Mouse (Mus musculus) lung, postnatal 14 days (tissue): Measurements from ENCODE around the gene Sp2.

Experiments used
- DNase-seq: peaks from one replicate; pipeline ENCODE4 v3.0.0; 2021

Gene Sp2

DNA sequence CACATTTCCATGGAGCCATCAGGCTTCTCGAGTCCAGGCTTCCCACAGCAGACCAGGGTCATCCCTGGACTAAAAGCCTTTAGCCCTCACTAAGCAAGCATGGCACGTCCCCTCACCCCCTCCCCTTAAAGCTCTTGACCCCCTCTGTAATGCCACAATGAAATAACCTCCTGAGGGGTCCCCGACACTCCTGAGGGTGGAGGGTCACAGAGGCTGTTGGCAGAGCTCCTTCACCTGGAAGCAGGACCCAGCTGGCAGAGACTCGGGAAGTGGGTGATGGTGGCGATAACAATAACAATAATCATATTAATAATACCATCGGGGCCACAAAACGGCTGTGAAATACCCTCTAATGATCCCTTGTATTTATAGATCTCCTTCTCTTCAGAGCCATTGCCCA lies at the start of gene Sp2:
Gene Sp2, minus strand, starts transcription at position 101 of the 400 bp plus-strand sequence.
- DNase-seq, result no peak

GRCm38 (mm10) chr11:97032499-97032898 lies 49.7 kb upstream of the Sp2 start:
- DNase-seq, result no peak

DNA sequence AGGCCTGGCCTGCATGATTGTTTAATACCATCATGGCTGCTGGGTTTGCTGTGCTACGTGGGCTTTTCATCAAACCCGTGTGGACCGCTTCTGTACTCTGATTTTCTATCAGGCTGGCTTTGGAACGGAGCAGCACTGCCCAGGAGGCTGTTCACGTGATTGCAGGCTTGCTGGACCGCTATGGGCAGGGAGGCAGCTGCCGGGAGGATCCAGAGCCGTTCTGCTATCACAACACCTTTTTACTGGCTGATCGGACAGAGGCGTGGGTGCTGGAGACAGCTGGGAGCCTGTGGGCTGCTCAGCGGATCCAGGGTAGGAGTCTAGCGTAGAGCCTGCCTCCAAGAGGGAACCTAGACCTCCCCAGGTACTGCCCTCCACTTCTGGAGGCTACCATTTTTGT lies 49.2 kb upstream of the Sp2 start:
- DNase-seq, result no peak

- DNase-seq, result no peak
Observed at GRCm38 (mm10) chr11:97030426-97030825, 47.7 kb upstream of the Sp2 start.

DNA sequence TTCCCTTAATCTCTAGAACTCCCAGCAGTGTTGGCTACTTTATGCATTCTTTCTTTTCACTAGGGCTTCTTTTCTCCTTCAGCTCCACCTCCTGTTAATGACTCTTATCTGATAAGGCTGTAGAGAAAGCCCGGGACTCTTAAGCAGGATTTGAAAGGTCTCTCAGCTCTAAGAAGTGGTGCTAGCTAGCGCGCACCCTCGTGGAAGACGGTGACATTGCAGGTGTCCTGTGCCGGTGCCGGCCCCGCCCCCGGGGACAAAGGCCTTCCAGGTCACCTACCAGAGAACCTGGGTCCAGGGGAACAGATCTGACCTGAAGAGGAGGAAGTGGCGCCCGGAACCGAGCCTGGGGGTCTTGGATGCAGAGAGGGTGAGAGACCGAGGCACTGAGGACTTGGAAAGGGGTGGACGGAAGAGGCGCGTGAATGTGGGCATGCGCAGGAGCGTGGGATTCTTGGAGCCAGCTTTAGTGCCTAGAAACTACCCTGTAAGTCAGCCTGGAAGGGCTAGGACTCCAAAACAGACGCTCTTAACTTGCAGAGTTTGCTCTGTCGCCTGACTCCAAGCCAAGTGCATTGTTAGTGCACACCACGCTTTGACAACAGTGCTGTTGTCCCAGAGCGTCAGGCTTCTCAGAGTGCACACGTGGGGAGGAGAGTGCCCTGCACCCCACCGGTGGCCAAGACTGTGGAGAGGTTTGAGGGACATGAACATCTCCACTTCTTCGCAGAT lies 47.1 kb upstream of the Sp2 start, which contains the start of gene Scrn2:
Gene Scrn2, plus strand, starts transcription at position 253 of the 732 bp plus-strand sequence.
- peak; percentile 87 for DNase-seq

DNA sequence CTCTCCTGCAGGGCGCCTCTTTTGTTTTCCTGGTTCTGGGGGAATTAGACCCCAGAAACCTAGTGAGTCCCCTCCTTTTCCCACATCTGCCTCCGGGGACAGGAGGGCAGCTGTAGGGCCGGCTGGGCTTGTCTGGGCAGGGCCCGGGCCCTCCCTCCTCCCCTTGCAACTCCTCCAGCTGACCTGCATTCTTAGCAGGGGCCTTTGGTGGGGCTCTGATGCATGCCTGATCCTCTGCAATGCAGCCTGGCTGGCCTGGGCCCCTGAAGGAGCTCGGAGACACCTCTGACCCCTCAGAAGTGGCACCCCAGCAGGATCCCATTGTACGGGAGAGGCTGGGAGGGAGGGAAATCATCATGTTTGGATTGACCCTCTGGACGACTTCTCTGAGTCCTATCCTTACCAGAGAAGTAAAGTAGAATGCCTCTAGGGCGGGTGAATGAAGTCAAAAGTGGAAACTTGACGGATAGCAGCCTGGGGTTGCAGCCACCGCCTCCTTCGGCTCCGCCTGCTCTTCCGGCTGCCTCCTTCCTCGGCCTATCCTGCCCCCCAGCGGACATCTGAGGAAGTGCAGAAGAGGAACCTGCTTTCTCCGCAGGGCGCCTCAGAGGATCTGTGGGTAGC lies 43.1 kb upstream of the Sp2 start:
- DNase-seq, result peak; percentile 90

- no peak for DNase-seq
Observed at GRCm38 (mm10) chr11:97024977-97025376, 42.2 kb upstream of the Sp2 start.

DNA sequence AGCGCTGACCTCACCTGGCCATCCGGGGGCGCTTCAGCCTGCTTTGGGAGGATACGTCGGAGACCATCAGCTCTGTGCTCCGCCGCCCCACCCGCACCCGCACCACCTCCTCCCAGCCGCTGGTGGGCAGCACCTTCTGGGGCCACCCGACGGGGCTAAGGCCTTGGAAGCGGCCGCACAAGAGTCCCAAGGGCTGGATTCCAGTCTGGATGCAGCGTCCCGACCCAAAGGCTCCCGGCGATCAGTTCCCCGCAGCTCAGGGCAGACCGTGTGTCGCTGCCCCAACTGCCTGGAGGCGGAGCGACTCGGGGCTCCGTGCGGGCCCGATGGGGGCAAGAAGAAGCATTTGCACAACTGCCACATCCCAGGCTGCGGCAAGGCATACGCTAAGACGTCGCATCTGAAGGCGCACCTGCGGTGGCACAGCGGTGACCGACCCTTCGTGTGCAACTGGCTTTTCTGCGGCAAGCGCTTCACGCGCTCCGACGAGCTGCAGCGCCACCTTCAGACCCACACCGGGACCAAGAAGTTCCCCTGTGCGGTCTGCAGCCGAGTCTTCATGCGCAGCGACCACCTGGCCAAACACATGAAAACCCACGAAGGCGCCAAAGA lies 39.2 kb upstream of the Sp2 start:
- peak; percentile 83 for DNase-seq

DNA sequence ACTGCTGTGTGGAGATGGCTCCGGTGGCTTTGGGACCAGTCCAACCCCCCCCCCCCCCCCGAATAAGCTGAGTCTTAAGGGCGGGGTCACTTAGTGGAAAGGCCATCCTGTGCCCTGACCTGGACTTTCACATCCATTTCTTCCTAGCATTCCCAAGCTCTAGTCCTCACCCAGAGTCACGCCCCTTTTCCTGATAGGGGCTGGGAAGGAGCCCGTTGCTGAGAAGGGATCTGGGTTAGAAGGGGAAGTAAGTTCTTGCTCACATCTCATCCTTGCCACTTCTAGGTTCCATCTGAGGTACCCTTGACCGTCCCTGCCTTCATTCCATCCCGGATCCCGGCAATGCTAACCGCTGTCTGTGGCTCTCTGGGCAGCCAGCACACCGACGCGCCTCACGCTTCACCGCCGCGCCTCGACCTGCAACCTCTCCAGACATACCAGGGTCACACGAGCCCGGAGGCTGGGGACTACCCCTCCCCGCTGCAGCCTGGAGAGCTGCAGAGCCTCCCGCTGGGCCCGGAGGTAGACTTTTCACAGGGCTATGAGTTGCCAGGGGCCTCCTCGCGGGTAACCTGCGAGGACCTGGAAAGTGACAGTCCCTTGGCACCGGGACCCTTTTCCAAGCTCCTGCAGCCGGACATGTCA lies 38.5 kb upstream of the Sp2 start:
- no peak for DNase-seq

DNA sequence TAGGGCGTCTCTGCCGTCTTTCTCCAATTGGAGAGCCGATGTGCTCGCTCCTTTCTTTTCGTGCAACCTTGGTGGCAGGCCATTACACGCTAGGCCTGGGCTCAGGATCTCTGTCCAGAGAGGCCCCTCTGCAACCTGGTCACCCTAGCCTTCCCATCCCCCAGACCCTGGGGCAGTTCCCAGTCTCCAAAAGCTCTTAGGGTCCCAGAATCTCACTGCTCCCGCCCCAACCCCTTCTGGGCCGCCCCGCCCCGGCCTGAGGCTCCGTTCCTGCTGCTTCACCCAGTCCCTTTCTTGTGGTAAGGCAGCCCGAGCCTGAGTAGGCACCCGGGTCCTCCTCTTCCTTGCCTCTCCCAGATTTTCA lies 36.6 kb upstream of the Sp2 start:
- DNase-seq, result no peak

- no peak for DNase-seq
Observed at GRCm38 (mm10) chr11:97018583-97019344, 36.0 kb upstream of the Sp2 start.

DNA sequence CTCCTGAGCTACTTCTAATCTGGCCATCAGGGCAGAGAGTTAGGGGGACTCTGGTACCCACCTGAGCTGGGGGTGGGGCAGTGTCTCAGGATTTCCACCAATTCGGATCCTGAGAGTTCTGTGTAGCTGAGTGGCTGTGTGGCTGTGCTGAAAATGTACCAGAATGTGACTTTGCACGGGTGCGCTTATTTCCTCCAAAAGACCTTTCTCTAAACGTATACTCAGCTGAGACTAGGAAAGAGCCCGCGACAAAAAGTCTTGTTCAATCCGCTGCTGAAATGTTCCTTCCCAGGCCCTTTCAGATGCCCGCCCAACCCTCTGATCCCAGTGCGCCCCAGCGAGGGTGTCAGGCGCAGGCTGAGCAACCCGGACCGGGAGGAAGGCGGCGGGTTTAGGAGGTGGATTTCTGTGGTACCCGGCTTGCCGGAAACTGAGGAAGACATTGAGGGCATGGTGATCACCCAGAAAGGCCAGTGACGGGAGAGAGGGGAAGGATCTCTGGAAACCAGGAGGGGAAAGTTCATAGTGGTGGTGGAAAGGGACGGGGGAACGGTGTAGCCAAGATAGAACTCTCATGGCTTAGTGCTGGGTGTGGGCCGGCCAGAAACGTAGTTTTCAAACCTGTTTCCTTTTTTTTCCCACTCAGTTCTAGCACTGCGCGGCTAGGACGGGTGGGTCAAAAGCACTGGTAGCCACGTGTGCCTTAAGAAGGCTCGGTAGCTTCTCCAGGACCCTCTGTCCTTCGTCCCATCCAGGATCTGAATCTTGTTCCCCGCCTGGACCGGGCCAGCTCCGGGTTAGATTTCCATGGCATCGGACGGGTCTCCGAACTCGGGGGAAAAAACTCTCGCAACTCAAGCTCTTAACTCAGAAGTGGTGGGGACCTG lies 35.2 kb upstream of the Sp2 start:
- no peak for DNase-seq

- DNase-seq, result no peak
Observed at GRCm38 (mm10) chr11:97013121-97013670, 30.4 kb upstream of the Sp2 start, which contains the start of gene Sp6. Gene Sp6, plus strand, starts transcription at chr11:97013394.

DNA sequence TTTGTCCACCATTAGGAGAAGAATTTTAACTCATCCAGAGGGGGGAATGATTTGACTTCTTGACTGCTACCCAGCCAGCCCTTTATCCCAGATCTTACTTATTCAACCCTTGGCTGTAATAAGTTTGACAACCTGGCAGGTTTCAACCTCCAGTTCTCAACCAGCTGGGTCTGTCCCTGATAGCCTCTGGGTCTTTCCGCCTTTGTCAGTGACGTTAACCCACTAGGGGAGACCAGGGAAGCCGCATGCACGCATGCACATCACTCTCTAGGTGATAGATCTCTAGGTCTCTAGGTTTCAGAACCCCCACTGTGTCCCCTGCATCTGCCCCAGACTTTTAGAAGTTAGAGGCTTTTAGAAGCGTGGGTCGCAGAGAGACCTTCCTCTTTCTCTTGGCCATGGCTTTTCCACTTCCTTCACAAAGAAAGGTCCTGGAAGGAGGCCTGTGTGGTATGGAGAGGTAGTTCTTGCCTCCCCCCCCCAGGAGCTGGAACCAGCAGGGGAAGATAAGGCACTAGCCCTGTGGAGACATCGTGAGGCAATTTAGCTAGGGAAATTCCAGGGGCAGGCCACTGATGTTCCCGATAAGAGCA lies 26.5 kb upstream of the Sp2 start:
- DNase-seq, result no peak

DNA sequence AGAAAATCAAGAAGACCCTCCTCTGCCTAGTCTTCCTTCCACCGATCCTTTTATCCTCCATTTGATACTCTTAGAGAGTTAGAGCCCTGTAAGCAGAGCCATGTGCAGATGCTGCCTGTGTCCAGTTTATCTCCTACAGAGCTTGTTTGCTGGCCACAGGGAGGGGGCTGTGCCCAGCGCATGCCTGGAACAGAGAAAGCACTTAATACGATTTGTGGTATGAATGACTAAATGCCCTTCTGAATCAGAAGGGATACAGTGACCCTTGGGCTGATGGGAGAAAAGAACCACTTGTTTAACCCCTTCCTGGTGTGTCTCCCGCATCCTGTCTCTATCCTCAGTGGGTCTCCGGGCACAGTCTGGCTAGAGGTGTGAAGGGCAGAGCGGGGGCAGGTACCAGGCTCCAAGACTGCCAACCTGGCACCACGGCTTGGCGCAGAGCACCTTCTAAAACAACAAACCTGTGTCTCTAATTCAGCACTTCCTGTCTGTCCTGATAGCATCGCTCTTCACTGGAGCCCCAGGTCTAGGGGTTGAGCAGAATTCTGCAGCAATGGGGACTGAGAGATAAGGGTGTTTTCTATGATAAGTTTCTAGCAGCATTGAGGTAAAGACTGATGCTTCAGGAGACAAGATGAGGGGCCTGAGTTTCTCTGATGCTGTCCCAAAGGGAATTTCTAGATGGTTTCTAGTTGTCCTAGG lies 24.5 kb upstream of the Sp2 start:
- DNase-seq, result no peak

GRCm38 (mm10) chr11:97003170-97003569 lies 20.4 kb upstream of the Sp2 start:
- no peak for DNase-seq

DNA sequence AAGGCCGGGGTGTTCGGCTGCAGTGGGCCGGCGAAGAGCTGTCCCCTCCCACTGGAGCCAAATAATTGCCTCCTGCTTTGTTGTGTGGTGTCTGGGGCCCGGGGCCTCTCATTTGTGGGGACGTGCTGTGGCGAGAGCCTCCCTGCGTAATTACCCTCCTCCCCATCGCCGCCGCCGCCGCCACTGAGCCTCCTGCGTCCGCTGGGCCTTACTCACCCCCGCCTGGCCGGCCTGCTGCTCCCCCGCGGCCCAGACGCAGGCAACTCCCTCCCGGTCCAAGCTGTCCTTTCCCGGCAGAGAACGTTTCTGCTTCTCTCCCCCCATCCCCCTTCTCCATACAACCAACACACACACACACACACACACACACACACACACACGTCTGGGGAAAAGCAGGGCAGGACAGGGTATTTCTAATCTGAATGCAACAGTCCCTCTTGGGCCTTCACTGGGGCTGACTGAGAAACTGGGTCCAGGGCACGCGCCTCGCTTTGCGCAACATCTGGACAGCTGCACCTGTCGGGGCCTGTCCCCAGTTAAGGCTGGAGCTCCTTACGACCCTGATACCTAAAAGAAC lies 14.7 kb upstream of the Sp2 start:
- DNase-seq, result no peak

DNA sequence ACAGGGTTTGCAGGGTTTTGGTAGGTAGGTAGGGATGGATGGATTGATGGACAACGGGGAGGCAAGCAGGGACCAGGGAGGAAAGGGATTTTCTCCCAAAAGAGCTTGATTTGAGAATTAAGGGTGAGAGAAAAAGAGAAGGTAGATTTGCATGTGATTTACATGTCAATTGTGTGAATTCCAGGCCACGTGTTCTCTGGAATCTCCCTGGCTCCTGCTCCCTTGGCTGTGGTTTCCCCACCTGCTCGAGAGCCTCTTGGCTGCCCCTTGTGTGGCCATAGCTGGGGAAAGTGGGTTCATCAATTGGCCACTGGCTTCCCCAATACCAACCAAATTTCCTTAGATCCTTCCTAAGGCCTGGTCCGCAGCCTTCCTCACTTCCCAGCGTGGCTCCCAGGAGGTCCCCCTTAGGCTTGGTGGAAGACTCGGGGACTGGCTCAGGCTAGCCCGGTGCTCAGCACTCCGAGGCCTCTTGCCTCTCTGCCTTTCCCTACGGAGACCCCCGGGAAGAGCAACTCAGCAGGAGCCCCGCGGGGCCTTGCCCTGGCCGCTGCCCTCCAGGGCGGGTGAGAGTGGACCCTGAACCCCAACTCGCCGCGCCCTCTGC lies 14.1 kb upstream of the Sp2 start:
- no peak for DNase-seq
